Mouse (Mus musculus): ENCODE data around the gene Gm17332. TPM values are rescaled to one million over a fixed set of nuclear protein-coding genes. Genes with fewer than 3 reads are reported as not detected.
"Not testable (repeated sequence)": the region's sequence is repeated elsewhere in the genome, so short reads cannot be mapped to it uniquely, and the experiment has no call there.

The Gm17332 gene
- polyA plus RNA-seq, 1 experiment from 2014 or later: not detected

- not testable (repeated sequence) for ATAC-seq (ENCODE audit: low FRiP score, low read depth); H3K9me3 ChIP-seq; H3K27ac ChIP-seq; H3K4me1 ChIP-seq; H3K36me3 ChIP-seq; H3K27me3 ChIP-seq; H3K9ac ChIP-seq; H3K4me2 ChIP-seq (replicated peaks); H3K4me3 ChIP-seq
- 67% methylated on average over 4 of the region's 4 CpGs for WGBS
Observed at GRCm38 (mm10) chr11:31133726-31134125, 48.5 kb downstream of the Gm17332 start.

Other genes with a start within 250 kb of the Gm17332 start
- gene Erlec1, start 228.1 kb downstream of the Gm17332 start, polyA plus RNA-seq (2015; fragmentation: Nextera tagmentation; extraction: Ambion mirVana): 12.7 and 13.9 TPM in 2 replicates
- 11.5 and 12.0 TPM in 2 replicates for gene Chac2, start 196.1 kb downstream of the Gm17332 start, polyA plus RNA-seq (2015; fragmentation: Nextera tagmentation; extraction: Ambion mirVana)
- gene Stc2, start 187.6 kb upstream of the Gm17332 start, polyA plus RNA-seq (2015; fragmentation: Nextera tagmentation; extraction: Ambion mirVana): 2.2 and 2.5 TPM in 2 replicates